Mouse (Mus musculus) gastrocnemius, adult 18-20 months (tissue): ENCODE measurements around the gene Ankrd31. TPM values are rescaled to one million over a fixed set of nuclear protein-coding genes. Genes with fewer than 3 reads are reported as not detected.
"Not testable (repeated sequence)": the region's sequence is repeated elsewhere in the genome, so short reads cannot be mapped to it uniquely, and the experiment has no call there.

Experiments used
- DNase-seq: peaks from one replicate; pipeline ENCODE4 v3.0.0; 2021; ENCODE audit warnings: low spot score
- total RNA-seq, 2 experiments: library from RNA; stranded (reverse); gene quantifications; 2 replicates each; pipeline ENCODE4 v1.2.3; 2021

Ankrd31 gene
- total RNA-seq, 2 experiments from 2014 or later, result not detected

GRCm38 (mm10) chr13:96855191-96855590 lies 107.1 kb downstream of the Ankrd31 start:
- DNase-seq, result peak; percentile 31

DNA sequence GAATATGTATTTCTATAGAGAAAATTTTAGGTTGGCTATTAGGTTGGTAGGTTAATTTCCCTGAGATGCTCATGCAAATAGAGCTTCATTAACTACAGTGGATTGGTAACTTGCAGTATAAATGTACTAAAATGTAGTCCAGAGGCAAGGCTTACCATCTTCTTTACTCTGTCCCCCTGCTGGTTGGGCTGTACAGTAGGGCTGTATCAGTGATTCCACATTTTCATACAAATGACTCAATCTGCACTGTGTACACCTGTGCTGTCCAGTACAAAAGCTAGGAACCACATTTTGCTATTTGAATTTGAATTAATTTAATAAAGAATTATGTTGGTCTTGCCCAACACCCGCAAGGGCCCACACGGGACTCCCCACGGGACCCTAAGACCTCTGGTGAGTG lies 111.1 kb downstream of the Ankrd31 start:
- no peak for DNase-seq

GRCm38 (mm10) chr13:96870742-96871141 lies 122.7 kb downstream of the Ankrd31 start:
- DNase-seq, result no peak

GRCm38 (mm10) chr13:96874071-96874470 lies 126.0 kb downstream of the Ankrd31 start:
- DNase-seq, result no peak

GRCm38 (mm10) chr13:96878220-96879057 lies 130.4 kb downstream of the Ankrd31 start:
- DNase-seq, result no peak

DNA sequence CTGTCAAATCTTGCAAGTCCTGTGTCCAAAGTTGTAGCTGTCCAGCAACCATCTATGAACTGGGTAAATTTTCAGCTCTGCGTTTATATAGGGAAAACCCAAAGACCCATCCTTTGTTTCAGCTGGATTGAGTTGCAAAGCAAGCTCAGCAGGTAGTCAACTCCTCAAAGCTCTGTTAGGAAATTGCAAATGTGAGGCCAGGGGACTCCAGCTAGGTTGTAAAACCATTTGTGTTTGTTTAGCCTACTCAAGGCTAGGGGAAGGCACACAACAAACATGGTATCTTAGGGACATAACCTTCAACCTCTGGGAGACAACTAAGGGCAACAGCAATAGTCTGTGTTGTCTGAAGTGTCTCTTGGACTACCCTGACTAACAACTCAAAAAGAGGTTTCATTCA lies 136.5 kb downstream of the Ankrd31 start:
- no peak for DNase-seq

- no peak for DNase-seq
These were observed 141.9 kb downstream of the Ankrd31 start for GRCm38 (mm10) chr13:96889985-96890384.

DNA sequence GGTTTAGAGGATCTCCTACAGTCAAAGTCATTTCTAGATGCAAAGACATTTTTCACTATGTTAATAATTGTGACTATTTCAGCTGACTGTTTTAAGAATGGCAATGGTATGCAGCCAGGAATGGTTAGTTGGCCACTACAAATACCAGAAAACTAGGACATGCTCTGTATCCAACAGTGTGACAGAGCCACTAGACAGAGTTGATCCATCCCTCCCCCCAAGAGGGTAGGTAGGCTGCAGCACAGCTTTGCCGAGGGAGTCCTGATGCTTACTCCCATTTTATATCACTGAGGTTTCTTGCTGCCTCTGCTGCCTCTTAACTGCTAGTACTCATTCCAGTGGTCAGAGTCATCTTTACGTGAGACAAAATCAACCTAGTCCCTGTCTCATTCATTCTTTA lies 147.1 kb downstream of the Ankrd31 start:
- DNase-seq, result no peak

DNA sequence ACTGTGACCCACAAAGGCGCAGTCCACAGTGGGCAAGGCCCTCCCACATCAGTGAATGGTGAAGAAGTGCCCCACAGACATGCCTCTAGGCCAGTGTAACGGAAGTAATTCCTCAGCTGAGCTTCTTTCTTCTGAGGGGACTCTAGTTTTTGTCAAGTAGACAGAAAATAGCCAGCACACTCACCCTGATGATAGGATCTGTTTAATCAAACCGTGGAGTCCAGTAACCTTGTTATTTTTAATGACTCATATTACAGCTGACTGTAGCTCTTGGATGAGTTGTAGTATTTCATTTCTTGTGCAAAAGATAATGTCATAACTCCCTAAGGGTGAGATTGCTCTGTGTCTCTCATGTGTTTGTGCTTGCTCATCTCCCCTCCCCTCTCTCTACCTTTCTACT lies 158.6 kb downstream of the Ankrd31 start:
- no peak for DNase-seq

DNA sequence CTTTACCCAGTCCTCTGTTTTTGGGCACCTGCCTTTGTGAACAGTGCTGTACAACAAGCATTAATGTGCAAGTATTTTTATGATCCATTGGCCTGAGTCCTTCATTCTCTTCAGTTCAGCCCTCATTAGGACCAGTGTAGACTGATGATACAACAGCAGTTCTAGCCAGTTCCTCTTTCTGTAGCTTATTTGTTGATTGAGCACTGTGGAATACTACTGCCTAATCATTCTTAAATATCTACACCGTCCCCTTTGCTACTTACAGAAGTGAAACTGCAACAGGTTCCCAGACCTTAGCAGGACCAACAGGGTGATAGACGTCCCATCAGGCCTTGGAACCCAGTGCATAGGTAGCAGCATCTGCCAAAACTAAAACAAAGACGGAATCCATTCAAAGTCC lies 163.1 kb downstream of the Ankrd31 start:
- DNase-seq, result no peak

DNA sequence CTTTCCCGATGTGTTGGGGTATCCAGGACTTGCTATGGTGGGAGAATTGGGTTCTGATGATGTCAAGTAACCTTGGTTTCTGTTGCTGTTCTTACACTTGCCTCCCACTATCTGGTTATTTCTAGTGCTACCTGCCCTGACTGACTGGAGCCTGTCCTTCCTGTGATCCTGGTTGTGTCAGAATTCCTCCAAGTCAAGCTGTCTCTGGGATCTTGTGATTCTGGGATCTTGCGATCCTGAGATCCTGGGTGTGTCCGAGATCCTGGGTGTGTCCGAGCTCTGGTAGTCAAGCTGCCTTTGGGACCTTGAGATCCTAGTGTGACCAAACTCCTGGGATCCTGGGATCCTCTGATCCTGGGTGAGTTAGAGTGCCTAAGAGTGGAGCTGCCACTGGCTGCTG lies 175.1 kb downstream of the Ankrd31 start:
- DNase-seq, result not testable (repeated sequence)

DNA sequence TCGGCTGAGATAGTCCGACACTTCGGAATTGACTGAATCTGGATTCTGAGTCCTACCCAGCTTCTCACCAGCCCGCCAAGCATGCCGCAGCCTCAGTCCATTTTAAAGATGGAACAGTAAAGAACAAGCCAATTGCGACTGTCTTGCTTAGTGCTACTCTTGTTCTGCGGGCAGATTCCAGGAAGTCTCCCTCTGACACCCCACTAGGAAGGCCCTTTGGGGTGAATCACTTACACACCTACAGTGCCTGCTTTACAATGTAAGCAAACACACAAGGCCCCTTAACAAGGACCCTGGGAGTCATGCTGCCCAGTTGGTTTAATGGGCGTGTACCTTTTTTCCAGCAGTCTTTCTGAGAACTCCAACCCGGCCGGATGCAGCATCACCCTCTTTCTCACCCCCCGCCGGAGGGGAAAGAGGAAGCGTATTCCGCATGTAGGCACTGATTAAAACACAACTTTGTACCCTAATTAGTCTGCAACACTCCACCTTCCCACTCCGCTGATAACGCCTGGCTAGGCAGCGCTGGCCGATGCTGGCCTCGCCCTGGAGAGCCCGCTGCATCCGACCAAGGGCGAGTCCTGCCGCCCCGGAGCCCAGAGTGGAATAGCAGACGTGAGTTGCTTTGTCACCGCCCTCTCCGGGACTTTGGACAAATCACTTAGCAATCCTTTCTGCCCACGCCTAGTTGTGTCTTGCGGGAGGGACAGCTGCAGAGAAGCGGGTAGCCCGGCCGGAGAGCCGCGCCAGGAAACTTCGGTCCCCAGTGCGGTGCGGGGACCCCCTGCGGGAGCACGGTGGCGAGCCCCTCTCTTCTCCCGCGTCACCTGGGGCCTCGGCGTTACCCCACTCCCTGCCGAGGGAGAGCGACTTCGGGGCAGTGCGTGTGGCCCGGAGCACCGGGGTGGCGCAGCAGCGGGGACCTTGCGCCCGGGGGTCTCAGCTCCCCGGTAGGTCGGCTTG lies 176.2 kb downstream of the Ankrd31 start, which contains the start of gene Gcnt4:
TSS of gene Gcnt4 (plus strand) at position 691 of the 963 bp plus-strand sequence.
- peak; percentile 21 for DNase-seq

- DNase-seq, result no peak
These were observed 177.1 kb downstream of the Ankrd31 start for GRCm38 (mm10) chr13:96924985-96925745.

DNA sequence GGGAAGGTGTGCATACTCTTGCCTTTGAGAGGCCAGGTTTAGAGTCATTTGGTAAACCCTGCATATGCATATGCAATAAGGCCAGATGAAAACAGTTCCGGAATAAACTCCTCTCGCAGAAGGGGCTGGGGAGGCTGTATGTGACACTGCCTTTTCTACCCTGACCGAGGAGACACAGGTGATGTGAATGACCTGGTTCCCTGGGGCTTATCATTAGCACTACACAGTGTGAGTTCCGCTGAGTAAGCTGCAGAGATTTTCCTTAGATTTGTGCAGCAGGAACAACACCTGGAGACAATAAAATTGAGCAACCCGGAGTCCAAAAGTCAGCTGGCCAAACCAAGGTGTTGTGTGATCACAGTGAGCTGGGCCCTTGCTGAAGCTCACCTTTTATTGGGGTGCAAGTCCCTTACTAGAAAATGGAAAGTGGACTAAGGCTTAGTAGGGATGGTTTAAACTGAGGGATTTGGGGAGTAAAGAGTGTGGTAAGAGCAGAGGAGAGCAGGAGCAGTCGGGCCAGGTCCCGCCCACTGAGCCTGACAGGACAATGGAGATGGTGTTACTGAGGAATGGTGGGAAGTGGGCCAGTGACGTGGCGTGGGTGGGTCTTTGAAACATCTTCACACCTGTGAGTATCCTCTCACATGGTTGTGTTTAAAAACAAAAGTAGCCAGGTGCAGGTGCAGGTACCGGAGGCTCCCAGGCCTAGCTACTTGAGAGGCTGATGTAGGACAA lies 178.1 kb downstream of the Ankrd31 start:
- DNase-seq, result no peak

- no peak for DNase-seq
These were observed 179.7 kb downstream of the Ankrd31 start for GRCm38 (mm10) chr13:96927781-96928180.

DNA sequence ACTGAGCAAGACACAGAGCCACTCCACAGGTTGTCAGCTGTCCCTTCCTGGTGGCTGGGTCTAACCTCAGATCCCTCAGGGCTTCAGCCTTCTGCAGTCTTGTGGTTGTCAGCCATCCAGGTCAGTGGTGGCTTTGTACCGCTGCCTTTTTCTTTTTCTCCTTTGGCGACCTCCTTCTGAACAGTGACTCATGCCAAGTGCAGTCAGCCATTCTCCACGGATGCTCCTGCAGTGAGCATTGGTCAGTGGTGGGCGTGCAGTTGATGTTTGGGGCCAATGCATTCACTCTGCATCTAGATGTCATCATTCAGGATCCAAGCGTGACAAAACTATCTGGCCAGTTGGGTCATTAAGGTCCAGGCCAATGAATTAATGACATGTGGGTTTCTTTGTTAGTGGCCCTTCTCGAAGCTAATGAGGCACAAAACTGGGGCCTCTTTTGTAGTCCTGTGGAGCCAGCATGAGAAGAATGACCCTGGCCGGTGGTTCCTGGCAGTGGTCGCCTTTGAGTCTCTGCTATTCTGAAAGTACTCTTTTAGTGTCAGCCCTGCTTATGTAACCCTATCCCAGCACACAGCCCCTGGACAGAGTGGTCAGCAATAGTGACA lies 180.5 kb downstream of the Ankrd31 start:
- DNase-seq, result no peak

DNA sequence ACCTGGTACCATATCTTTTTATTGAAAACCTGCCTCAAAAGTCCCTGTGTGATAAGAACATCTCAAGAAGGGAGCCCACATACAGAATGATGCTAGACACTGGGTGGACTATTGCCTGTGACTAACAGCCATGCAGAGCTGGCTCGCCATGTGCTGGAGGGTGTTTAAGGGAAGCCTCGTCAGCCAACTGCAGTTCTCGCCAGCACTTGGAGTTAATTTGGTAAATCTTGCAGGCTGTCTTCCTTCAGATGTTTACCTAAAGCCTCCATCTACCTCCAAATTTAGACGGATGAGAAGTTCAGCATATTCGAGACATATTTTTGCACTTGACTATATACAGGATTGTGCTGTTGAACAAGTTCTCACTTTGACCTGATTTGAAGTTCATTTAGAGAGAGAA lies 184.7 kb downstream of the Ankrd31 start:
- DNase-seq, result no peak

GRCm38 (mm10) chr13:96933367-96933766 lies 185.3 kb downstream of the Ankrd31 start:
- no peak for DNase-seq

GRCm38 (mm10) chr13:96936173-96936777 lies 188.2 kb downstream of the Ankrd31 start:
- no peak for DNase-seq

GRCm38 (mm10) chr13:96937059-96937558 lies 189.0 kb downstream of the Ankrd31 start:
- no peak for DNase-seq
